Mouse (Mus musculus) small intestine, adult 2 months (tissue): Measurements from ENCODE around the gene Plekhh2. TPM values are rescaled to one million over a fixed set of nuclear protein-coding genes. Genes with fewer than 3 reads are reported as not detected.

Experiments
- H3K27ac ChIP-seq: fragments of 200-500 bp; 2 replicates; pipeline ENCODE4 v1.5.1; 2012; ENCODE audit warnings: low read depth, low read length, control low read depth, inconsistent platforms; ENCODE audit not compliant: insufficient read depth
- H3K27me3 ChIP-seq: fragments of 200-500 bp; 2 replicates; pipeline ENCODE4 v1.6.1; 2012; ENCODE audit warnings: mild to moderate bottlenecking, moderate library complexity, low read length, inconsistent platforms; ENCODE audit not compliant: control insufficient read depth, insufficient read depth
- H3K36me3 ChIP-seq: fragments of 200-500 bp; 2 replicates; pipeline ENCODE4 v1.6.1; 2012; ENCODE audit warnings: mild to moderate bottlenecking, low read length, control low read depth, inconsistent platforms; ENCODE audit not compliant: control insufficient read depth, insufficient read depth
- H3K4me1 ChIP-seq: fragments of 200-500 bp; 2 replicates; pipeline ENCODE4 v1.6.1; 2012; ENCODE audit warnings: low read length, inconsistent platforms, mixed read lengths; ENCODE audit not compliant: control insufficient read depth, insufficient read depth, insufficient read length
- H3K4me3 ChIP-seq: fragments of 200-500 bp; 2 replicates; pipeline ENCODE4 v1.5.1; 2012; ENCODE audit warnings: low read depth, mild to moderate bottlenecking, control low read depth, inconsistent platforms, low read length, moderate library complexity
- CTCF ChIP-seq: fragments of 200-500 bp; IDR thresholded peaks from 2 replicates; pipeline ENCODE4 v1.5.1; 2012; ENCODE audit warnings: low read depth, mild to moderate bottlenecking, control low read depth, inconsistent platforms, low read length, moderate library complexity, mixed read lengths; ENCODE audit not compliant: insufficient replicate concordance, insufficient read length; ENCODE audit errors: extremely low read depth
- POLR2A ChIP-seq: fragments of 200-500 bp; IDR thresholded peaks from 2 replicates; pipeline ENCODE4 v1.6.1; 2012; ENCODE audit warnings: low read depth, mild to moderate bottlenecking, control low read depth, inconsistent platforms, low read length, moderate library complexity
- WGBS: fragments of 180-500 bp; shearing (Covaris S2); methylation state at CpG from one replicate; pipeline ENCODE4 v1.1.7; 2018; 5-methylcytosine and 5-hydroxymethylcytosine counted together
- polyA plus RNA-seq: library from polyadenylated mRNA; depleted of rRNA; stranded (reverse); fragments of >200 nt; gene quantifications from 2 replicates; pipeline ENCODE4 v1.2.3, GENCODE M21; 2012

Plekhh2 gene
- polyA plus RNA-seq, 1 experiment: 1.8 TPM

DNA sequence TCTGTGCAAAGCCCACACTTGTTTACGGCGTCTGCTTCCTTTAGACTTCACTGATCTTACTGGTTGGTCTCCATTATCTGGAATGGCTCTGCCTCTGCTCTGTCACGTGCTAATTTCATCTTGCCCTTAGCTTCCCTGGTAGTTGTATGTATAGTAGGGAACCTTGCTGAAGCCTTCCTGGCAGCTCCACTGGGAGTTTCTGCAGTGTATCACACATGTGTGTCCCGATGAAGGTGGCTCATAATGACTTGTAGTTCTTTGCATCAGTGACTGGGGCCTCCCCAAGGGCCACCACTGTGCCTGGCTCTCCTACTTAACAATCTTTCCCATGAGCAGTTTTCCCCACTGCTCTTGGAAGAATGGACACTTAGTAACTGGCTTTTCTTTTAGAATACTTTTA, 96.9 kb downstream of the Plekhh2 start:
- peaks cover under 1% of the 10 kb centered on the region; the same call in 1 of the 2 replicates for H3K4me1 ChIP-seq
- no peaks in the 10 kb centered on the region for H3K27me3 ChIP-seq
- H3K27ac ChIP-seq: no peak overlapping the region
- WGBS: 80% methylated on average over 4 of the region's 4 CpGs
- H3K36me3 ChIP-seq: no peaks in the 10 kb centered on the region; the same call in 1 of the 2 replicates
- H3K4me3 ChIP-seq: no peak overlapping the region
- TF ChIP-seq CTCF (no peak), POLR2A (no peak)

GRCm38 (mm10) chr17:84611500-84611899, 99.8 kb downstream of the Plekhh2 start:
- Histone ChIP-seq H3K36me3 (no peaks in the 10 kb centered on the region), H3K4me1 (no peaks in the 10 kb centered on the region), H3K27me3 (no peaks in the 10 kb centered on the region), H3K4me3 (no peak overlapping the region), H3K27ac (no peak overlapping the region)
- WGBS: 76% methylated on average over 9 of the region's 9 CpGs
- TF ChIP-seq POLR2A (no peak), CTCF (no peak)

DNA sequence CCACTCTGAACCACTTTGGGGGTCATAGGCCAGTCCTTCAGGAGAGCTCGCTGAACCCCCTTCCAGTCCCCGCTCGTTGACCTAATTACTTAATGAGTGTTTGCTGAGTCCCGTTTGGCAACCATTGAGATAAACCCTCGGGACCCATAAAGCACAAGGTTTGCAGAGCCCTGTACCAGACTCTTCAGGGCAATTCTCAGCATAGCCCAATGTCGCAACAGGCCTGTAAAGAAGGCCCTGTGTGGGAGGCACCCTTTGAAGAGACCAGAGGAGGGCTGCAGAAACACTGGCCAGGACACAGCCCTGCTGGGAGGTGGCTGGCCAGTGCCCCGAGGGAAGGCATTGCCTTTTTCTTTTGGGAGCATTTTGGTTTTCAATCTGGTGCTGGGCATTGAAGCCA, 100.3 kb downstream of the Plekhh2 start:
- H3K4me1 ChIP-seq: no peaks in the 10 kb centered on the region
- WGBS: 13% methylated on average over 7 of the region's 7 CpGs
- no peaks in the 10 kb centered on the region for H3K27me3 ChIP-seq
- 0 out of 2 replicates have a peak overlapping the region, but pooled peaks have one; percentile 25 for H3K27ac ChIP-seq
- no peak overlapping the region for H3K4me3 ChIP-seq
- no peaks in the 10 kb centered on the region for H3K36me3 ChIP-seq
- TF ChIP-seq CTCF: no peak
- TF ChIP-seq POLR2A: no peak

DNA sequence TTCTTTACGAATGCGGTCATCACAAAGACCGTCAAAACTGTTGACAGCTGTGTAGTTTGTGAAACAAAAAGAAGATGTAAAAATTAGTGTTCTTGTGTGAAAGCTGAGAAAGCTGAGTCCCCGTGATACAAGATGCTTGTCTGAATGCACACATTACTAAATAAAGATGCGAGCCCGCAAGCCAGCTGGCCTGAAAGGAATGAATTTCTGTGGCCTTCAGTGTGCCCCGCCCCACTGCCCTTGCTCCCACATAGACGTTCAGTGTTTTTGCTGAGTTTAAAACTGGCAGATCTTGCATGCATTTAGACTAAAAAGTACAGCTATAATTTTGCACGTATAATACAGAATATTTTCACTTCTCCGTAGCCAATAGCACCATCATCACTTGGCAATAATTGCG, 104.1 kb downstream of the Plekhh2 start:
- H3K4me3 ChIP-seq: no peak overlapping the region
- WGBS: 79% methylated on average over 11 of the region's 11 CpGs
- no peak for TF ChIP-seq CTCF
- no peak for TF ChIP-seq POLR2A
- no peaks in the 10 kb centered on the region for H3K36me3 ChIP-seq
- H3K4me1 ChIP-seq: no peaks in the 10 kb centered on the region
- no peak overlapping the region for H3K27ac ChIP-seq
- no peaks in the 10 kb centered on the region for H3K27me3 ChIP-seq

GRCm38 (mm10) chr17:84616526-84617074, 104.9 kb downstream of the Plekhh2 start:
- WGBS: 79% methylated on average over 6 of the region's 6 CpGs
- Histone ChIP-seq H3K27ac (no peak overlapping the region), H3K4me1 (no peaks in the 10 kb centered on the region), H3K4me3 (no peak overlapping the region), H3K27me3 (no peaks in the 10 kb centered on the region), H3K36me3 (no peaks in the 10 kb centered on the region)
- TF ChIP-seq CTCF: no peak
- TF ChIP-seq POLR2A: no peak

DNA sequence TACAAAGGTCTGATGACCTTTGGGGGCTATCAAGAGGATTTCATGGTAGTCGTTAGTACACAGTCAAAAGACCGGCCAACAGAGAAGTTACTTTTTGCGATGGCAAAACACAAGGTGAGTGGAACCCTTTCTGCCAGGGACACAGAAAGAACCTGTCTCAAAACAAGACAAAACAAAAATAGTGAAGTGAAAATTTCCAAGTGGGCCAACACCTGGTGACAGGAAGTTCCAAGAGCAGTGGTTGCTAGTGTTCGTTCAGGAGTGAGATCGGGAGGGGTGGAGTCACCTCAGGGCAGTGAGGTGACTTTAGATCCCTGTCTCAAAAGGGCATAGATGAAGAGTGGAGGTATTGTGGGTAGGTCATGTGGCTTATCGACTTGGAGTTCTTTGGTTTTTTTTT, 106.3 kb downstream of the Plekhh2 start:
- Histone ChIP-seq H3K27ac (no peak overlapping the region), H3K36me3 (no peaks in the 10 kb centered on the region), H3K4me3 (no peak overlapping the region), H3K27me3 (no peaks in the 10 kb centered on the region), H3K4me1 (no peaks in the 10 kb centered on the region)
- 80% methylated on average over 6 of the region's 6 CpGs for WGBS
- TF ChIP-seq POLR2A (no peak), CTCF (no peak)

DNA sequence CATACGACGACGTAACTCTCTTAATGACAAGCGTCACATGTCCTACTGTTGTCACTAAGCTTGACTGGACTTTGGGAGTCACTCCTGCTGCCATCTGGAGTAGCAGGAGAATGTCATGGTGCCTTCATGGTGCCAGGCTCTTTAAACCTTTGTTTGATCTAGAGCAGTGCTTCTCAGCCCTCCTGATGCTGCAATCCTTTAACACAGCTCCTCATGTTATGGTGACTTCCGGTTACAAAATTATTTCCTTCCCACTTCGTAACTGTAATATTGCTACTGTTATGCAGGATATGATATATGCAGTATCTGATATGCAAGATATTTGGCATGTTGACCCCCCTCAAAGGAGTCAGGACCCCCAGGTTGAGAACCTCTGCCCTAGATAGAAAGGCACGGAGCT, 107.4 kb downstream of the Plekhh2 start:
- Histone ChIP-seq H3K4me1 (no peaks in the 10 kb centered on the region), H3K27me3 (no peaks in the 10 kb centered on the region), H3K36me3 (no peaks in the 10 kb centered on the region), H3K27ac (no peak overlapping the region), H3K4me3 (no peak overlapping the region)
- WGBS: 79% methylated on average over 7 of the region's 7 CpGs
- no peak for TF ChIP-seq CTCF
- TF ChIP-seq POLR2A: no peak

GRCm38 (mm10) chr17:84620076-84620475, 108.4 kb downstream of the Plekhh2 start:
- 78% methylated on average over 3 of the region's 3 CpGs for WGBS
- Histone ChIP-seq H3K4me3 (no peak overlapping the region), H3K27ac (0 out of 2 replicates have a peak overlapping the region, but pooled peaks have one; percentile 2), H3K4me1 (no peaks in the 10 kb centered on the region), H3K36me3 (no peaks in the 10 kb centered on the region), H3K27me3 (no peaks in the 10 kb centered on the region)
- TF ChIP-seq CTCF (no peak), POLR2A (no peak)
